Mouse (Mus musculus) kidney, embryonic 15.5 days (tissue): ENCODE measurements around the gene Ttll4. TPM values are rescaled to one million over a fixed set of nuclear protein-coding genes. Genes with fewer than 3 reads are reported as not detected.

Experiments used
- ATAC-seq: fragments of 200-750 bp; cut with Nextera tagmentation; replicated peaks from 2 replicates; pipeline ENCODE4 v1.8.0; 2017; ENCODE audit warnings: moderate TSS enrichment; ENCODE audit not compliant: low FRiP score
- H3K27ac ChIP-seq: fragments of 300-500 bp; sonication (generic); 2 replicates; pipeline ENCODE4 v1.5.1; 2015; ENCODE audit warnings: mild to moderate bottlenecking, inconsistent platforms
- H3K27me3 ChIP-seq: fragments of 300-500 bp; sonication (generic); 2 replicates; pipeline ENCODE4 v1.6.1; 2015; ENCODE audit warnings: inconsistent platforms
- H3K36me3 ChIP-seq: fragments of 300-500 bp; sonication (generic); 2 replicates; pipeline ENCODE4 v1.6.1; 2015; ENCODE audit warnings: inconsistent platforms
- H3K4me1 ChIP-seq: fragments of 300-500 bp; sonication (generic); 2 replicates; pipeline ENCODE4 v1.6.1; 2015; ENCODE audit warnings: inconsistent platforms
- H3K4me2 ChIP-seq: fragments of 300-500 bp; sonication (generic); 2 replicates; pipeline ENCODE4 v1.6.1; 2015; ENCODE audit warnings: moderate library complexity, mild to moderate bottlenecking, inconsistent platforms
- H3K4me3 ChIP-seq: fragments of 300-500 bp; sonication (generic); replicated peaks from 2 replicates; pipeline ENCODE4 v1.5.1; 2015; ENCODE audit warnings: mild to moderate bottlenecking, inconsistent platforms
- H3K9ac ChIP-seq: fragments of 300-500 bp; sonication (generic); 2 replicates; pipeline ENCODE4 v1.6.1; 2015; ENCODE audit warnings: mild to moderate bottlenecking, inconsistent platforms
- H3K9me3 ChIP-seq: fragments of 300-500 bp; sonication (generic); replicated peaks from 2 replicates; pipeline ENCODE4 v1.6.1; 2016; ENCODE audit warnings: inconsistent platforms
- WGBS: fragments of 180-500 bp; shearing (Covaris S2); methylation state at CpG from one replicate; pipeline ENCODE4 v1.1.7; 2015; ENCODE audit warnings: mixed read lengths; 5-methylcytosine and 5-hydroxymethylcytosine counted together
- polyA plus RNA-seq: library from polyadenylated mRNA; unstranded; fragments of >200 nt; fragmentation: Nextera tagmentation; extraction: Ambion mirVana; gene quantifications from 2 replicates; pipeline ENCODE4 v1.2.1, GENCODE M21; 2015

Gene Ttll4
- polyA plus RNA-seq, 1 experiment from 2014 or later: 17.4 TPM

DNA sequence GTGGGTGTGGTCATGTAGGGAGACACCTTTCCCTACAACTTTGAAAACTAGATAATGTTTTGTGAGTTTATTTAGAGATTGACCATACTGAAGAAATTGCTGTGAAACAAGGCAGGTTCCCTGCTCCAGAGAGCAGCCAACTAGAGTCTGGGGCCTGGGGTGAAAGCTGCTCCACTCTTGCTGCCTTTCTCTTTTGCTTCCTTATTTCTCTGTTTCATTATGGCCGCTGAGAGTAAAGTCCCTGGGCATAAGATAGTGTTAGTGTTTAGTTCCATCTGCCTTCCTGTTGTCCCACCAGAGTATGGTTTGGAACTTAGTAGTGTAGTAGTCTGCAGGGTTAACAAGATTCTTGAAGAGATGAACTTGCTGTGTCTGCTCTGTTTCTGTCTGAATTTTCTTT lies 16.3 kb downstream of the Ttll4 start:
- Histone ChIP-seq H3K9ac (no peak overlapping the region), H3K27ac (no peak overlapping the region), H3K4me1 (no peaks in the 10 kb centered on the region), H3K9me3 (no peaks in the 10 kb centered on the region), H3K27me3 (no peaks in the 10 kb centered on the region), H3K4me2 (no peak overlapping the region), H3K36me3 (peaks cover 65% of the 10 kb centered on the region), H3K4me3 (no peak overlapping the region)
- no peak for ATAC-seq
- WGBS: 94% methylated on average over 1 of the region's 1 CpGs

DNA sequence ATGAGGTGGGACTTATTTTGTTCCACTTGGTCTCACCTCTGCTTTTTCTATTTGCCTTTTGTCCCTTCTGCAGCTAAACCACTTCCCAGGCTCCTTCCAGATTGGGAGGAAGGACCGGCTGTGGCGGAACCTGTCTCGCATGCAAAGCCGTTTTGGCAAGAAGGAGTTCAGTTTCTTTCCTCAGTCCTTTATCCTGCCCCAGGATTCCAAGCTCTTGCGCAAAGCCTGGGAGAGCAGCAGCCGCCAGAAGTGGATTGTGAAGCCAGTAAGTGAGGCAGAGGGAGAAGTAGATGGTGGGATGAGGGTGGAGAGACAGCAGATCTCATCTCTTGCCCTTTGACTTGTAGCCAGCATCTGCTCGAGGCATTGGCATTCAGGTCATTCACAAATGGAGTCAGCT lies 25.6 kb downstream of the Ttll4 start:
- no peak overlapping the region for H3K4me2 ChIP-seq
- H3K9me3 ChIP-seq: no peaks in the 10 kb centered on the region
- no peak overlapping the region for H3K4me3 ChIP-seq
- H3K4me1 ChIP-seq: no peaks in the 10 kb centered on the region
- no peak for ATAC-seq
- H3K36me3 ChIP-seq: peaks cover 96% of the 10 kb centered on the region
- 92% methylated on average over 7 of the region's 7 CpGs for WGBS
- H3K27me3 ChIP-seq: no peaks in the 10 kb centered on the region
- H3K9ac ChIP-seq: no peak overlapping the region
- no peak overlapping the region for H3K27ac ChIP-seq

GRCm38 (mm10) chr1:74693891-74694583 lies 32.5 kb downstream of the Ttll4 start:
- ATAC-seq: no peak
- H3K36me3 ChIP-seq: peaks cover 91% of the 10 kb centered on the region
- 95% methylated on average over 8 of the region's 8 CpGs for WGBS

GRCm38 (mm10) chr1:74695836-74696235 lies 34.3 kb downstream of the Ttll4 start:
- Histone ChIP-seq H3K4me2 (no peak overlapping the region), H3K27ac (no peak overlapping the region), H3K4me3 (no peak overlapping the region), H3K36me3 (peaks cover 90% of the 10 kb centered on the region), H3K27me3 (no peaks in the 10 kb centered on the region), H3K9me3 (no peaks in the 10 kb centered on the region), H3K4me1 (no peaks in the 10 kb centered on the region), H3K9ac (no peak overlapping the region)
- 91% methylated on average over 4 of the region's 4 CpGs for WGBS
- ATAC-seq: no peak

More at GRCm38 (mm10) chr1:74693891-74694583, 32.5 kb downstream of the Ttll4 start:
- Histone ChIP-seq H3K27ac (no peak overlapping the region), H3K9ac (no peak overlapping the region), H3K4me2 (no peak overlapping the region), H3K4me1 (no peaks in the 10 kb centered on the region), H3K27me3 (no peaks in the 10 kb centered on the region), H3K9me3 (no peaks in the 10 kb centered on the region), H3K4me3 (no peak overlapping the region)

DNA sequence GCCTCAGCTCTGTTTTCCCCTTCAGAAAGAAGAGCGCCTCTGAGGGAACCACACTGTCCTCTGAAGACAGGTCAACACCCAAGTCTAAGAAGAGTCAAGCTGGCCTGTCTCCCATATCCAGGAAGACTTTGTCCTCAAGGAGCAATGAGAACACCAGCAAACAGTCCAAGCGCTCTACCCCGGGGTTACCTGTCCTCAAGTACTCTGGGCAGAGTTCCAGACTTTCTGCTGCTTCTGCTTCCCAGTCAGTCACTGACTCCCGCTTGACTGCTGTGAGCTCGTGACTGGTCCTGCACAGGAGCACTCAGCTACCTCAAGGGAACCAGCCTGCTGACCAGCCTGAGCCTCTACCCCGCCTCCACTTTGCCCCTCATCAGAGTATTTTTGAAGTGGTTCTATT lies 35.9 kb downstream of the Ttll4 start:
- H3K9me3 ChIP-seq: no peaks in the 10 kb centered on the region
- ATAC-seq: no peak
- H3K4me3 ChIP-seq: no peak overlapping the region
- peaks cover 82% of the 10 kb centered on the region for H3K36me3 ChIP-seq
- 89% methylated on average over 6 of the region's 6 CpGs for WGBS
- no peak overlapping the region for H3K9ac ChIP-seq
- H3K4me2 ChIP-seq: no peak overlapping the region
- no peaks in the 10 kb centered on the region for H3K4me1 ChIP-seq
- no peak overlapping the region for H3K27ac ChIP-seq
- no peaks in the 10 kb centered on the region for H3K27me3 ChIP-seq

DNA sequence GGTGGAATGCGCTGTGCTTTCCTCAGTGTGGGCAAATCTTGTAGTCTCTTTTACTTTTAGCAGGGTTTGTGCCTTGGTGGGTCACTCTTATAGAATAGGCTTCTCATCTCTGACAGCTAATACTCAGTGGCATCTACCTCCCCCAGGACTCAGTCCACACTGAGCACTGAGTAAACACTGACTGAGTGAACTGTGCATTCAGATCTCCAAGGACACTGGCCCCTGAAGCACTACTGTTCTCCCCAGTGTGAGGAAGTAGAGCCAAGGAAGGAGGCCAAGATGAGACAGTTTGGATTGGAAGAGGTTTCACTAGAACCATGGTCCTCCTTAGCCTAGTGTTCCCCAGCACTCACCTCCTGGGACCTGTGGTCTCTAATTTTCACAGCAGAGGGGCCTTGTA lies 36.8 kb downstream of the Ttll4 start:
- Histone ChIP-seq H3K36me3 (peaks cover 85% of the 10 kb centered on the region), H3K4me3 (no peak overlapping the region), H3K4me2 (no peak overlapping the region), H3K9ac (no peak overlapping the region), H3K27ac (no peak overlapping the region), H3K4me1 (no peaks in the 10 kb centered on the region), H3K9me3 (no peaks in the 10 kb centered on the region), H3K27me3 (no peaks in the 10 kb centered on the region)
- no peak for ATAC-seq
- 93% methylated on average over 1 of the region's 1 CpGs for WGBS

GRCm38 (mm10) chr1:74698791-74699190 lies 37.2 kb downstream of the Ttll4 start:
- Histone ChIP-seq H3K36me3 (peaks cover 81% of the 10 kb centered on the region), H3K9ac (no peak overlapping the region), H3K4me1 (no peaks in the 10 kb centered on the region), H3K4me2 (no peak overlapping the region), H3K27me3 (no peaks in the 10 kb centered on the region), H3K4me3 (no peak overlapping the region), H3K27ac (no peak overlapping the region), H3K9me3 (no peaks in the 10 kb centered on the region)
- no peak for ATAC-seq
- 86% methylated on average over 1 of the region's 1 CpGs for WGBS

DNA sequence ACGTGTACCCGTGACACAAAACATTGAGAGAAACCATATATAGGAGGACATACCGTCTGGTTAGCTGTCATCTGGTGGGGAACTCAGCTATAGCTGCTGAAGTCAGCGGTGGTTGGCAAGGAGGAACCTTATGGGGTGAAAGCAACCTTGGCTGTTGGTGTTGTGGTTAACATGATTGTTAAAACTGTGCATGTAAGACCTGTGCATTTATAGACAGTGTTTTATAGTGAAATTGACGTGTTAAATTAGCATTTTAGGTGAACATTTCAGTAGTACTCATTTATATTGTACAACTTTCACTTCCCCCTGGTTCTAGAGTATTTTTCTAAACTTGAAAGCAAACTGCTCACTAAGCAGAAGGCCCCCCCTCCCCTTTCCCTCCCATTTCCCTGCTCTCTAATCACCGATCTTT lies 40.6 kb downstream of the Ttll4 start:
- H3K27me3 ChIP-seq: no peaks in the 10 kb centered on the region
- H3K27ac ChIP-seq: no peak overlapping the region
- peaks cover 48% of the 10 kb centered on the region for H3K36me3 ChIP-seq
- no peak for ATAC-seq
- H3K4me2 ChIP-seq: no peak overlapping the region
- H3K9ac ChIP-seq: no peak overlapping the region
- H3K9me3 ChIP-seq: no peaks in the 10 kb centered on the region
- WGBS: 88% methylated on average over 6 of the region's 6 CpGs
- no peak overlapping the region for H3K4me3 ChIP-seq
- H3K4me1 ChIP-seq: 0 out of 2 replicates have a peak, but pooled peaks cover 3% of the 10 kb centered on the region

- Histone ChIP-seq H3K36me3 (peaks cover 28% of the 10 kb centered on the region), H3K4me1 (0 out of 2 replicates have a peak, but pooled peaks cover 3% of the 10 kb centered on the region), H3K4me3 (no peak overlapping the region), H3K27ac (0 out of 2 replicates have a peak overlapping the region, but pooled peaks have one; percentile 18), H3K9me3 (no peaks in the 10 kb centered on the region), H3K9ac (no peak overlapping the region), H3K4me2 (no peak overlapping the region), H3K27me3 (no peaks in the 10 kb centered on the region)
- no peak for ATAC-seq
- WGBS: 80% methylated on average over 3 of the region's 3 CpGs
Measured at GRCm38 (mm10) chr1:74704156-74704555, 42.6 kb downstream of the Ttll4 start.

DNA sequence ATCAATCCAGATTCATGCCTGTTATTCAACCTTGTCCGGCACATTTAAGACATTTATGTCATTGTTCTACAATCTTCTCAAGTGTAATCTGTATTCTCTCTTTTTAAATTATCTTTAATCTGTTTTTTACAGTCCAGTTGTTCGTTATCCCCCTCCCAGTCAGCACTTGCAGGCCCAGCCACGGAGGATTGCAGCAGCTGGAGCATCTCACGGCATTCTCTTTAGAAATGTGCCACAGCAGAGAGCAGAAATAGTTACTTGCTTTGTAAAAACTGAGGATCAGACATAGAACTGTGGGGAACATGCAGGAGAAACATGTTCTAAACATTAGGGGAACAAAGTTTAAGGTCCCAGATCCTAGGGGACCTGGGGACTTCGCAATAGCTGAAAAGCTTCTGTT lies 43.5 kb downstream of the Ttll4 start:
- Histone ChIP-seq H3K27ac (peak overlapping the region; percentile 65), H3K4me3 (no peak overlapping the region), H3K9ac (no peak overlapping the region), H3K27me3 (no peaks in the 10 kb centered on the region), H3K4me1 (0 out of 2 replicates have a peak, but pooled peaks cover 3% of the 10 kb centered on the region), H3K9me3 (no peaks in the 10 kb centered on the region), H3K36me3 (peaks cover 20% of the 10 kb centered on the region), H3K4me2 (no peak overlapping the region)
- WGBS: 44% methylated on average over 5 of the region's 5 CpGs
- no peak for ATAC-seq

DNA sequence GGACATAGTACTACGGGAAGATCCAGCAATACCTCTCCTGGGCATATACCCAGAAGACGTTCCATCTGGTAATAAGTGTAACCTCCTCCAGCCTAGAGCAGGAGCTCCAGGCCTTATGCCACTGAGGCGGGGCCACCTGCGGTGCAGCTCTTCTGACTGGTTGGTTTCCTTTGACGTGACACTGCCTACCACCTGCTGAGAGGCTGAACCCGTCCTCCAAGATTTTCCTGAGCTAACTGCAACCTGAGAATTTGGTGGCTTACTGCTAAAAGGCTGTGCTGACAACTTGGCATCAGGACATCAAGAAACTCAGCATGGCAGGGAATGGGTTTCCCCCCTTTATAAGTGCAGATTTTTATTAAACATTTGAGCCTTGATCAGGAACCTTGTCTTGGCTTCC lies 48.0 kb downstream of the Ttll4 start:
- H3K4me2 ChIP-seq: no peak overlapping the region
- no peaks in the 10 kb centered on the region for H3K9me3 ChIP-seq
- ATAC-seq: no peak
- 0 out of 2 replicates have a peak, but pooled peaks cover 9% of the 10 kb centered on the region for H3K27me3 ChIP-seq
- no peak overlapping the region for H3K9ac ChIP-seq
- H3K36me3 ChIP-seq: no peaks in the 10 kb centered on the region
- peaks cover 21% of the 10 kb centered on the region for H3K4me1 ChIP-seq
- no peak overlapping the region for H3K4me3 ChIP-seq
- WGBS: 44% methylated on average over 6 of the region's 6 CpGs
- no peak overlapping the region for H3K27ac ChIP-seq

GRCm38 (mm10) chr1:74712046-74712445 lies 50.5 kb downstream of the Ttll4 start:
- H3K4me2 ChIP-seq: no peak overlapping the region
- WGBS: 80% methylated on average over 4 of the region's 4 CpGs
- H3K4me3 ChIP-seq: no peak overlapping the region
- no peak overlapping the region for H3K27ac ChIP-seq
- H3K9ac ChIP-seq: no peak overlapping the region
- no peaks in the 10 kb centered on the region for H3K36me3 ChIP-seq
- peaks cover 21% of the 10 kb centered on the region for H3K4me1 ChIP-seq
- H3K27me3 ChIP-seq: 0 out of 2 replicates have a peak, but pooled peaks cover 10% of the 10 kb centered on the region
- no peaks in the 10 kb centered on the region for H3K9me3 ChIP-seq
- no peak for ATAC-seq
